Mouse (Mus musculus): Measurements from ENCODE around the gene Eif3i.
"Not testable (repeated sequence)": the region's sequence is repeated elsewhere in the genome, so short reads cannot be mapped to it uniquely, and the experiment has no call there.

Eif3i gene

DNA sequence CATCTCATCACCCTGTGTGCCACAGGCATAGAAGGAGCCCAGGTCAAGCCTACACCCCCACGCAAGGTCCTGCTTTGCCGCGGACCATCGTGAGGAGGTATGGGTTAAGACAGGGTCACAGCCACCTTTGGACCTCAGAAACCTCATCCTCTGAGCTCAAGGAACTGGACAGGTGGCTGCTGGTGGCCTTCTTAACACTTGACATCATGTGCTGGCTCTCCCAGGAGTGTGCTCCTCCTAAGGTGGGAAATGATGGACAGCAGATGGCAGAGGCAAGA lies 27.4 kb downstream of the Eif3i start:
- DNase-seq, result no peak

DNA sequence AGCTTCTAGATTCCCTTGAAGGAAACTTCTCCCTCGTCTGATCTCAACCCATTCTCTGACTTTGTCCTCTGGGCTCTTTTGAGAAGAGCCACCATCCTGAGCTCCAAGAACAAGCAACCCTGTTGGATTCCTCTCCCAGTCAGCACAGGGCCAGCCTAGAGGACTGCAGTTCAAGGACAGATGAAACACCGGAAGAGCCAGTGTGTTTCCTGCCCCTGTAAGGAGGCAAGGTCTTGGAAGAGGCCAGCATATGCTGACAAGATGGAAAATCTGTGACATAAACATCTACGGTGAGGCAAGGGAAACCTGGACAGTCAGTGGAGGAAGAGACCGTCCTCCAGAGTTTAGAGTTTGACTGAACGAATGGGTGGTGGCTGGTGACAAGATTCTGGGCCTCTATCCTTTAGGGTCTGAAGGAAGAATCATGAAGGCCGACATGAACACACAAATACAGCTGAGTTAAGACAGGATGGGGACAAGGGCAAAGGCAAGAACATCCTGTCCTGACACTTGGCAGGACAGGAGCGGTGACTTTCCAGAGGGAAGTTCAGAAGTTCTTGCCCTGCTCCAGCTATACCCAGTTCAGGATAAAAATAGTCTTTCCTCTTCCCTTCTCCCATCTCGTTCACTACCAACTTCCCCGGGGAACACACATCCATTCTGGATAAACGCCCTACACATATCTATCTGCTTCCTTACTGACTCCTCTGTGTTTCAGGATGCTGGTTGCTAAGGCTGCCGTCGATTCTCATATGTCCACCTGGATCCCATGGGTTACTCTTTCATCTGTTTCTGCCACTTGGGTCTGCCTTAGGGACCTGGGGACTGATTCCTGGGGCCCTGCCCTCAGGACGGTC lies 28.0 kb downstream of the Eif3i start:
- no peak for DNase-seq

DNA sequence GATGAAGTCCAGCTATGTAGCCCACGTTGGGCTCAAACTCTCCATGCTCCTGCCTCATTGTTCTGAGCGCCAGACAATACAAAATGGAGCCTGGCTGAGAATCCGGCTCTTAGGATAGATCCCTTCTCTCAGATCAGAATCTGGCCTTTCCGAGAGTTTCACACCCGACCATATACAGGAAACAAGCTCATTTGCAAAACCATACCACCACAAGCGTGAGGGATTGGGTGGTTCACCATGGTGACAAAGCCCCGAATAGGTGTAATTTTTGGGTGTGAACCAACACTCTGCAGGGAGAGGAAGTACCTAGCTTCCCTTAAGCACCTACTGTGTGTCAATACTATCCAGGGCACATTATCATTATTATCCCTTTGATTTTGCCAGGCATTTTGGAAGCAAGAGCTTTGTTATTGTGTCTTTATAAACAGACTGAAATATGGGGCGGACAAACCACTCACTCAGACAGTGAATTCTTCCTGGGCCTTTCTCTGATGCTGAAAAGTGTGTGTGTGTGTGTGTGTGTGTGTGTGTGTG lies 28.8 kb downstream of the Eif3i start:
- no peak for DNase-seq

GRCm38 (mm10) chr4:129570028-129570427 lies 30.4 kb downstream of the Eif3i start:
- DNase-seq, result no peak

DNA sequence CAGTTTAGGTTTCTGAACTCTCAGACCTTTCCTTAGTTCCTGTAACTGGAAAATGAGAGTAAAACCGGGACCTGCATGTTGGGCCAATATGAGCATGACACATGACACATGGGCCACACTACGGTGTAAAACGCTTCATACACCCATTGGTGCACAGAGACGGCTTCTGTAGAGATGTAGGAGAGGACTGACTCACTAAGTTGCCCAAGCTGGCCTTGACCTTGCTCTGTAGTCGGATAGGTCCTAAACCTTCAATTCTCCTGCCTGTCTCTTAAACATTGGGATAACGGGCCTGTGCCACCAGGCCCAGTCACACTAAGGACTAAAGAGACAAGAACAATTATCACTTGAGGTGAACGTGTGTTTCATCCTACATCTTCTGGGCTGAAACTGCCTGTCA lies 32.1 kb downstream of the Eif3i start:
- no peak for DNase-seq

DNA sequence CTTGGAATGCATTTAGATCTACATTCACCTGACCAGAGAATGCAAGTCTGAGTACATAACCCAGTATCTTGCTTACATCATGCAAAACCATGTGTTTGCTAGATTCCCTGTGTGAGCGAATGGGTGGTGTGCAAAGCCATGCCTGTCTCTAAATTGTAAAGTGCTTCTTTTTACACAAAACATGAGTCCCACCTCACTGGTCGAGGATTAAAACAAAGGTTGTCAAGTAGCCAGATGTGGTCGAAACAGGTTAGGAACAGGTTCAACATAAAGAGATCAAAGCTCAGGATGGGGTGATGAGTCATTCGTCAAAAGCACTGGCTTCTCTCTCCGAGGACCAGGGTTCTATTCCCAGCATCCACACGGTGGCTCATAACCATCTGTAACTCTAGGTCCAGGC lies 35.3 kb downstream of the Eif3i start:
- DNase-seq, result no peak

- no peak for DNase-seq
These were observed 36.7 kb downstream of the Eif3i start for GRCm38 (mm10) chr4:129563718-129564117.

GRCm38 (mm10) chr4:129561184-129561583 lies 39.3 kb downstream of the Eif3i start:
- no peak for DNase-seq

- no peak for DNase-seq
These were observed 42.0 kb downstream of the Eif3i start for GRCm38 (mm10) chr4:129558321-129558955.

GRCm38 (mm10) chr4:129557256-129557808 lies 43.1 kb downstream of the Eif3i start:
- no peak for DNase-seq

- DNase-seq, result peak; percentile 90
These were observed 43.8 kb downstream of the Eif3i start for GRCm38 (mm10) chr4:129556532-129557223.

GRCm38 (mm10) chr4:129555862-129556531 lies 44.5 kb downstream of the Eif3i start:
- DNase-seq, result peak; percentile 36

DNA sequence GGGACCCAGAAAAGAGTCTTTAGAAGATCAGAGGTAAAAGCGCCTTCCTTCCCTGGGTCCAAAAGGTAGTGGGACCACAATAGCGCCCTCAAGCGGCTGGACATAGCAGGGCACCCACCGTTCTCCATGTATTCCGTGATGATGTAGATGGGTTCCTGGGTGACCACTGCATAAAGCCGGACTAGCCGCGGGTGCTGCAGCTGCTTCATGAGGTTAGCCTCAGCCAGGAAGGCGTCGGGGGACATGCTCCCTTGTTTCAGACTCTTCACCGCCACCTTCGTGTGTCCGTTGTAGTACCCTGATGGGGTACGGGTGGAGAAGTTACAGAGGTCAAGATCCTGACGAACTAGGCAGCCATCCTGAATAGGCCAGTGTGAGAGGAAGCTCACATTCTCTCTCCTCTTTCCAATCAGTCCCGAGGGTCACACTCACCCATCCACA lies 45.0 kb downstream of the Eif3i start:
- DNase-seq, result peak; percentile 59

DNA sequence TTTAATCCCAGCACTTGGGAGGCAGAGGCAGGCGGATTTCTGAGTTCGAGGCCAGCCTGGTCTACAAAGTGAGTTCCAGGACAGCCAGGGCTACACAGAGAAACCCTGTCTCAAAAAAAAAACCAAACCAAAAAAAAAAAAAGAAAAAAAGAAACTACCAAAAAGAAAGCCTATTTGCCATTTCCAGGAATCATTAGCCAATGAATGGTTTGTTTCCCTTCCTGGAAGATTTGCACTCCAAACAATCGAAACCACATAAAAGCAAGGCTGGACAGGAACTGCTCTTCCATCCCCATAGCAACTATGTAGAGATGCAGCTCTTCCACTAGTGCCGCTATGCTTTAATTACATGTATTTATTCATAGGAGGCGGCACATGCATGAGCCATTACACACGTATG lies 45.9 kb downstream of the Eif3i start:
- DNase-seq, result not testable (repeated sequence)

GRCm38 (mm10) chr4:129550295-129550694 lies 50.2 kb downstream of the Eif3i start:
- DNase-seq, result no peak

DNA sequence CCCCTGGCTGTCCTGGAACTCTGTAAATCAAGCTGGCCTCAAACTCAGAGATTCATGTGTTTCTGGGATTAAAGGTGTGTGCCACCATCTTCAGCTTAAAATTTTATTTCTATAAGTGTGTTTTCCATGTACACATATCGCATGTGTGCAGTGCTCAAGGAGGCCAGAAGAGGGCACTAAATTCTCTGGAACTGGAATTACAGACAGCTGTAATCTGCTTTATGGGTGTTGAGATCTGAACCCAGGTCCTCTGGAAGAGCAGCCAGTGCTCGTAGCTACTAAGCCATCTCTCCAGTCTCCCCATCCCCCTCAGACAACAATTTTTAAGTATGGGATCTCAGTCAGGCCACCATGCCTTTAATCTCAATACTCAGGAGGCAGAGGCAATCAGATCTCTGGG lies 51.1 kb downstream of the Eif3i start:
- peak; percentile 25 for DNase-seq

GRCm38 (mm10) chr4:129547631-129548030 lies 52.8 kb downstream of the Eif3i start:
- DNase-seq, result not testable (repeated sequence)

GRCm38 (mm10) chr4:129544106-129544505 lies 56.3 kb downstream of the Eif3i start:
- no peak for DNase-seq

GRCm38 (mm10) chr4:129542592-129543141 lies 57.8 kb downstream of the Eif3i start, which contains the start of gene Hdac1:
Gene Hdac1, minus strand, starts transcription at chr4:129542713.
- peak; percentile 96 for DNase-seq
